Mouse (Mus musculus): Measurements from ENCODE around the gene Fndc11. TPM values are rescaled to one million over a fixed set of nuclear protein-coding genes. Genes with fewer than 3 reads are reported as not detected.

The Fndc11 gene
- total and polyA plus RNA-seq, 3 experiments = not detected

DNA sequence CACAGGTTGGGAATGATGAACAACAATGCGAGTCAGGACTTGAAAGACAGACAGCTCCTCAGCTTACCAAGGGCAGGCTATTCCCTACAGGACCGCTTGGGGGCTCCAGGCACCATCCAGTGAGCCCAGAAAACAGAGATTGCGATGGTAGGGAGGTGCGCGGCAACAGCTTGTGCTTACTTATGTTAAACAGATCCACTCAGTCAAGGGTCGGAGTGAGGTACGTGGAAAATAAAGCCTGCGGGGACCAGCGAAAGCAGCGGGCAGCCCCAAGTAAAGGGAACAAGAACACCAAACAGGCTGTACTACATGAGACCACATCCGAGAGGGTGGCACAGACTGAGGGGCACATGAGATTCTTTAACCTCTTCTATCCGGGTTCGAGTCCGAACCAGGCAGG, 33.2 kb upstream of the Fndc11 start:
- peak; percentile 92 for DNase-seq (ENCODE audit: low read depth, low spot score)
- H3K27ac ChIP-seq (ENCODE audit: control insufficient read depth, low read depth, low read length) = no peak overlapping the region
- peak overlapping the region; percentile 40 for H3K9ac ChIP-seq (ENCODE audit: control insufficient read depth, low read depth, low read length, poor library complexity, severe bottlenecking)
- no peaks in the 10 kb centered on the region for H3K36me3 ChIP-seq (ENCODE audit: control insufficient read depth in 1 of 2, insufficient read depth in 2 of 2, low read length in 2 of 2)
- peak overlapping the region; percentile 76 to 98 for H3K4me3 ChIP-seq (ENCODE audit: control insufficient read depth in 1 of 2, insufficient read depth in 1 of 2, low read depth in 2 of 2, low read length in 2 of 2)
- H3K27me3 ChIP-seq (ENCODE audit: control insufficient read depth in 1 of 2, insufficient read depth in 2 of 2, low read length in 2 of 2) = no peaks in the 10 kb centered on the region
- no peaks in the 10 kb centered on the region; the same call in 1 of the 2 replicates for H3K79me2 ChIP-seq (ENCODE audit: control insufficient read depth, insufficient read depth, low read length, poor library complexity)
- H3K4me1 ChIP-seq (ENCODE audit: control insufficient read depth in 1 of 2, insufficient read depth in 2 of 2, low read length in 2 of 2) = no peaks in the 10 kb centered on the region; a peak in 1 of 4 replicates
- H3K9me3 ChIP-seq (replicated peaks; ENCODE audit: insufficient read depth, low read length) = no peaks in the 10 kb centered on the region
- no peak for TF ChIP-seq UBTF (IDR thresholded peaks at IDR 0.05; ENCODE audit: borderline replicate concordance, insufficient read depth, low read depth, low read length)
- no peak for TF ChIP-seq ZNF384 (IDR thresholded peaks at IDR 0.05; ENCODE audit: low read depth, low read length)
- no peak for TF ChIP-seq EP300 (IDR thresholded peaks at IDR 0.05; ENCODE audit: low read depth in 1 of 2, low read length in 2 of 2)
- peak; percentile 70 for TF ChIP-seq ZC3H11A (IDR thresholded peaks at IDR 0.05; ENCODE audit: low read depth, low read length)
- no peak for TF ChIP-seq HCFC1 (IDR thresholded peaks at IDR 0.05; ENCODE audit: low read depth, low read length)
- TF ChIP-seq NELFE (IDR thresholded peaks at IDR 0.05; ENCODE audit: low read depth, low read length) = no peak
- no peak for TF ChIP-seq MAFK (IDR thresholded peaks at IDR 0.05; ENCODE audit: borderline replicate concordance, low read depth, low read length)
- no peak for TF ChIP-seq ETS1 (IDR thresholded peaks at IDR 0.05; ENCODE audit: low read depth, low read length)
- no peak for TF ChIP-seq MYC (IDR thresholded peaks at IDR 0.05; ENCODE audit: low read depth, low read length)
- TF ChIP-seq JUND (IDR thresholded peaks at IDR 0.05; ENCODE audit: low read depth, low read length) = no peak
- no peak for TF ChIP-seq CHD1 (IDR thresholded peaks at IDR 0.05; ENCODE audit: low read depth, low read length)
- peak; percentile 86 for TF ChIP-seq RAD21 (IDR thresholded peaks at IDR 0.05; ENCODE audit: low read depth, low read length)
- 0 out of 4 replicates have a peak, but pooled peaks of 1 of the 2 experiments have one; percentile 14 for TF ChIP-seq POLR2A (IDR thresholded peaks at IDR 0.05; ENCODE audit: control insufficient read depth in 1 of 2, insufficient read depth in 1 of 2, low read depth in 1 of 2, low read length in 2 of 2, poor library complexity in 1 of 2)
- no peak for TF ChIP-seq POLR2AphosphoS5 (IDR thresholded peaks at IDR 0.05; ENCODE audit: borderline replicate concordance, low read depth, low read length)
- TF ChIP-seq RCOR1 (IDR thresholded peaks at IDR 0.05; ENCODE audit: low read depth, low read length) = no peak
- peak; percentile 23; the same call in 1 of the 2 replicates for TF ChIP-seq ELF1 (IDR thresholded peaks at IDR 0.05; ENCODE audit: low read depth, low read length)
- no peak for TF ChIP-seq USF1 (IDR thresholded peaks at IDR 0.05; ENCODE audit: low read depth, low read length)
- peak; percentile 60 for TF ChIP-seq SIN3A (IDR thresholded peaks at IDR 0.05; ENCODE audit: low read length)
- no peak for TF ChIP-seq MAZ (IDR thresholded peaks at IDR 0.05; ENCODE audit: low read depth, low read length)
- no peak for TF ChIP-seq NRF1 (IDR thresholded peaks at IDR 0.05; ENCODE audit: insufficient read depth, low read depth, low read length, poor library complexity, severe bottlenecking)
- no peak for TF ChIP-seq ZMIZ1 (IDR thresholded peaks at IDR 0.05; ENCODE audit: low read depth, low read length)
- no peak for TF ChIP-seq BHLHE40 (IDR thresholded peaks at IDR 0.05; ENCODE audit: borderline replicate concordance, low read depth, low read length)
- TF ChIP-seq KAT2A (conservative IDR thresholded peaks at IDR 0.05; ENCODE audit: low read depth, low read length) = no peak
- TF ChIP-seq MAX (IDR thresholded peaks at IDR 0.05; ENCODE audit: low read length) = no peak
- TF ChIP-seq SMC3 (IDR thresholded peaks at IDR 0.05; ENCODE audit: low read depth, low read length) = peak; percentile 79
- no peak for TF ChIP-seq E2F4 (IDR thresholded peaks at IDR 0.05; ENCODE audit: borderline replicate concordance, low read depth, low read length)
- peak; percentile 85 to 88 (median 87) for TF ChIP-seq CTCF (IDR thresholded peaks at IDR 0.05 in 2 of 3, conservative IDR thresholded peaks at IDR 0.05 in 1 of 3; ENCODE audit: control insufficient read depth in 1 of 3, insufficient read depth in 1 of 3, low read depth in 2 of 3, low read length in 3 of 3, poor library complexity in 1 of 3, severe bottlenecking in 1 of 3)
- no peak for TF ChIP-seq MEF2A (IDR thresholded peaks at IDR 0.05; ENCODE audit: extremely low read depth, insufficient replicate concordance, low read depth, low read length, poor library complexity, severe bottlenecking)
- TF ChIP-seq POLR2AphosphoS2 (IDR thresholded peaks at IDR 0.05; ENCODE audit: low read length) = no peak
- TF ChIP-seq CHD2 (IDR thresholded peaks at IDR 0.05; ENCODE audit: low read length) = no peak
- no peak for TF ChIP-seq ZKSCAN1 (IDR thresholded peaks at IDR 0.05; ENCODE audit: low read depth, low read length)
- TF ChIP-seq GABPA (IDR thresholded peaks at IDR 0.05; ENCODE audit: low read depth, low read length) = no peak
- TF ChIP-seq MYB (IDR thresholded peaks at IDR 0.05; ENCODE audit: low read depth, low read length) = no peak
- TF ChIP-seq MXI1 (IDR thresholded peaks at IDR 0.05; ENCODE audit: low read depth, low read length) = no peak
- TF ChIP-seq TAL1 (IDR thresholded peaks at IDR 0.05; ENCODE audit: low read length) = no peak
- TF ChIP-seq TBP (IDR thresholded peaks at IDR 0.05; ENCODE audit: low read depth, low read length) = no peak
- TF ChIP-seq GATA1 (IDR thresholded peaks at IDR 0.05; ENCODE audit: low read depth, low read length) = no peak
- no peak for TF ChIP-seq USF2 (IDR thresholded peaks at IDR 0.05; ENCODE audit: borderline replicate concordance in 1 of 2, insufficient read depth in 1 of 2, low read depth in 1 of 2, low read length in 2 of 2)

Data from MEL (cell line).